Mouse (Mus musculus): ENCODE results near the gene Cntnap1.

Cntnap1 gene

GRCm38 (mm10) chr11:101225331-101226064, 55.2 kb downstream of the Cntnap1 start:
- DNase-seq, result no peak

GRCm38 (mm10) chr11:101226065-101226701, 55.9 kb downstream of the Cntnap1 start, which contains the start of gene Ezh1:
Gene Ezh1, minus strand, starts transcription at chr11:101226463.
- peak; percentile 96 for DNase-seq

DNA sequence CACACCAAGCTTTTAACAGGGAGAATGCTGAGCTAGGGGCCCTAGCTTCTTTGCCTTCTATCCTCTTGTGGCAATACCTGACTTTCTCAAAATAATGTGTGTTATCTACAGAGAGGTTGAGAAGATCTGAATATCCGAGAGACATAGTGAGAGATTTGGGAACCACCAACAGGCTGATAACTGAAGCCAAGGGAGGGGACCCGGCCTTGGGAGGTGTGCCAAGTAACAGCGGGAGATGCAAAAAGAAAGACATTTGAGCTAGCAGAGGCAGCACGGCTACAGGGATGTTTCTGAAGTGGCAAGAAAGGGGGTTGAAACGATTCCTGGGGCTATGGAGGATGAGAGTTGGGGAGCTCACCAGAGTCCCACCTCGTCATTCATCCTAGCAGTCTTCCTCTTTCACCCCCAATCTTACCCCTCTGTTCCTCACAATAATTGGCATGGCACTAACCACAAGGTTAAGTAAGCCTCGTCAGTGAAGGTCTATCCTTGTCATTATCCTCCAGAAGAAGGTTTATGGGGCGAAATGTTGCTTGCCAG, 59.1 kb downstream of the Cntnap1 start:
- no peak for DNase-seq

GRCm38 (mm10) chr11:101230061-101230511, 59.8 kb downstream of the Cntnap1 start:
- no peak for DNase-seq

DNA sequence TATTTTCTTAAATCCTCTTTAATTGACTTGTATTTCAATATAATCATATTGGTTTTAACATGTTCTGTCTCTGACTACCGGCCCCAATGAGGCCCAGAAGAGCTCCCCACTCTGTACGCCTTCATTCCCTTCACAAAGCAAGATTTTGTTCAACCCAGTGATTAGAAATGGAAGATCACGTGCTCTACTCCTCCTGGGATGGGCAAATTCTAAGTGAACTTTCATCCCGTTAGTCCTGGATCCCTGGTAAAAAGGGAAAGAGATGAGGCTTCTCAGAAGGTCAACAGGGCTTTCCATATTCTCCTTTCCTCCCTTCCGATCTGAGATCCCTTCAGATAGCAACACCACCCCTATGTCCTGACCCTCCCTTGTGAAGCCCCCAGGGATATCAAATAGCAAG, 60.2 kb downstream of the Cntnap1 start:
- DNase-seq, result no peak

DNA sequence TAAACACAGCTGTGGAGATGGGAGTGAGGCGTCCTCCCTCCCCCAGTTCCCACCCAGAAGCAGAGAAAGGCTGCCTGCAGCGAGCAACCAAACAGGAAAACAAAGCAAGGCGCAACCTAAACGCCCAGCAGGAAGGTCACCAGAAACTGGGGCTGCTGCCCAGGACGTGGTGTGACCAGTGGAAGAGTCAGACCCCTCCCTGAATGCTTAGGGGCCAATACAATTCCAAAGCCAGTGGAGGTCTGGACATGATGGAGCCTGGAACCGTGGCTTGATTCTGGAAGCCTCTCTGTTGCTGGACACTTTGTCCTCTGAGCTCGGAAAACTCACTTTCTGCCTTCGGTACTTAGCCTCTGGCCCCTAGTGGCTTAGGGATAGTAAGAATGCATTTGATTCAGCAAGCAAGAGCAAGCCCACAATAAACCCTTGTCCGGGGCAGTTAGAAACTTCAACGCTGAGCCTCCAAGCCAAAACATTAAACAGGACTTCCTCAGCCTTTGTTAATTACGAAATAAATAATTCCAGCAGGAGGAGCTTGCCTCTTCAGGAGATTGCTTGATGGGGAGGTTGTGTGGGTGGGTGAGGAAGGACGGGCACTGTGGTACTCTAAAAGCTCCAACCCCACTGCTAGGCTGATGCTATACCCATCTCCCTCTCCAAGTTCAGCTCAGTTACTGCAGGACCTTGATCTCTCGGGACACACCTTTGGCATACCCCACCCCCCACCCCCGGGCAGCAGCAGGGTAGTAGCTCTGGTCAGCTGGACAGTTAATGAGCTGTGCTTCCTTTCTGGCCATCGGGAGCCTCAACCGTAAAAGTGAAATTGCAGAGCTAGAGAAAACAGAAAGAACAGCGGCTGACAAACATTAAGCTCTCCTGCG, 60.9 kb downstream of the Cntnap1 start:
- peak; percentile 79 for DNase-seq

GRCm38 (mm10) chr11:101232010-101232839, 61.9 kb downstream of the Cntnap1 start:
- no peak for DNase-seq

DNA sequence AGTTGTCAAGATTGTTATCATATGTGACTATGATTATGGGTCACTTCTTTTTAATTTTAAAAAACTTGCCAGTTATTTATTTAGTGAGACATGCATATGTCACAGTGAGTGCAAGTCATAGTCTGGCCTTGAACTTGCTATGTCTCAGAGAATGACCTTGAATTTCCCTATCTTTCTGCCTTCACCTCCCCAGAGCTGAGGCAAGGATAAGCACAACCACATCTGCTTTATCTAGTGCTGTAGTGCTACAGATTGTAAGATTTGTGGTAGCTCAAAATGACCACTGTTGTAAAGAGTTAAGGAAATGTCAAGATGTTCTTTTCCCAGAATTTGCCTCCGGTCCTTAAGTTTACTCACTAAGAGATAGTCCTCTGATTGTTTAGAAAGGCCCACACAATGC, 62.9 kb downstream of the Cntnap1 start:
- no peak for DNase-seq

GRCm38 (mm10) chr11:101234124-101234523, 63.8 kb downstream of the Cntnap1 start:
- no peak for DNase-seq

DNA sequence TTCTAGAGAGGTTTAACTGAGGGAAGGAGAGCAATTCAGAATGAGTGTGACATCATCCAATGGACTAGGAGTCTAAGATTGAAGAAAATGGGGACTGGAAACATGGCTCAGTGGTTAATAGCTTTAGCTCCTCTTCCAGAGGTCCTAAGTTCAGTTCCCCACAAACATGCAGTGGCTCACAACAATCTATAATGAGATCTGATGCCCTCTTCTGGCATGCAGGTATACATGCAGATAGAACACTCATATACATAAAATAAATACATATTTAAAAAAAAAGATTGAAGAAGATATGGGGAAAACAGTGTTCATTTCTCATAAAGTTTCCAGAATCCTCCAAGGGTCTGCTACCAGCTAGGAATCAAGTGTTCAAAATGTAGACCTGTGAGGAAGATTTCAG, 65.1 kb downstream of the Cntnap1 start:
- no peak for DNase-seq

DNA sequence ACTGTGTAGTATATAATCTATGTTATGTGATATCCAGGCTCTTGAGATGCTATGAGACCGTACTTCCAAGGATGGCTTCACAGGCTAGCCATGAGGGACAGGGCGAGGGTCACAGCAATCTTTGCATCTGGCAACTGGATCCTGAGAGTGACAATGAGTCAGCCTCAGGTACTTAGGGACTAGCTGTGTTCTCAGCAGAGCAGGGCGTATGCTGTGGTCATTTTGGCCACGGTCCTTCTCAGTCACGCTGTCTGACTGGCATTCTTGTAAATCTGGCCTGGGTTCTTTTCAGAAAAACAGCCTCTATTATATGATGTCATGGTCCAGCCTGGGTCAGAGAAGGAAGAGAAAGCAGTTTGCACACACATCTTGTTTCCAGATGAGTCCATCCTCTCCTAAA, 66.5 kb downstream of the Cntnap1 start:
- DNase-seq, result no peak

DNA sequence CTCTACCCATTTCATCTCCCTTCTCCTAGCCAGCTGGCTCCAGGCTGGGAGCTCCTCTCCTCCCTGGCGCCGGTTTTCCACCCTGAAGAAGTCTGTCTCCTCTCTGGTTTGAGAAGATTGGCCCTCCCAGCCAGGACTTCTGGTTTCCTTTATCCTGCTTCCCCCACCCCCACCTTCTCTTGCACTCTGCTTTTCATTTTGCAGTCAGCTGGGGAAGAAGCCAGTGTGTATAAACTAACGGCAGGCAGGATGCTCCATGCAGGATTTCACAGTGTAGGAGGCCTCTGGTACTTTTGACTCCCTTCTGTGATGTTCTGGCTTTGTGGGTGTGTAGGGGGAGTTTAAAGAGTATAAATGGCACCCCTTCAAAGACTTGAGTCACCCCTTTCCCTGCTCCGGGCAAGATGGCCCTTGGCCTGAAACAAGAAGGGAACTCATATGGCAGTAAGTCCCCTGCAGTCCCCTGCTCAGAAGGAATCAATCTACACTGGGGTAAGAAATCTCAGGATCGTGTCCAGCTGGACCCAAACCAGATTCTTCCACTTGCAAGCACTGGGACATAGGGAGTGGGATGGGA, 67.8 kb downstream of the Cntnap1 start:
- no peak for DNase-seq

Measured in kidney, adult 11 months (tissue).